Mouse (Mus musculus) B cell, adult 2 months (primary cell): Measurements from ENCODE around the gene Adamts17.

Experiments used
- DNase-seq, 2 experiments: peaks; one replicate each; pipeline ENCODE4 v3.0.0; 2022

Adamts17 gene

GRCm38 (mm10) chr7:66935041-66935440 is 95.5 kb downstream of the Adamts17 start:
- no peak for DNase-seq

- no peak for DNase-seq
These were observed 96.7 kb downstream of the Adamts17 start for GRCm38 (mm10) chr7:66936042-66936755.

GRCm38 (mm10) chr7:66936911-66937310 is 97.4 kb downstream of the Adamts17 start:
- no peak for DNase-seq

- no peak for DNase-seq
These were observed 99.7 kb downstream of the Adamts17 start for GRCm38 (mm10) chr7:66938988-66939783.

- DNase-seq = no peak
These were observed 101.2 kb downstream of the Adamts17 start for GRCm38 (mm10) chr7:66940761-66941160.

- no peak for DNase-seq
These were observed 109.5 kb downstream of the Adamts17 start for GRCm38 (mm10) chr7:66949006-66949405.

GRCm38 (mm10) chr7:66952921-66953320 is 113.4 kb downstream of the Adamts17 start:
- DNase-seq = no peak

- DNase-seq = no peak
These were observed 114.5 kb downstream of the Adamts17 start for GRCm38 (mm10) chr7:66954073-66954472.

GRCm38 (mm10) chr7:66954723-66955122 is 115.2 kb downstream of the Adamts17 start:
- no peak for DNase-seq

GRCm38 (mm10) chr7:66955455-66955919 is 116.0 kb downstream of the Adamts17 start:
- DNase-seq = no peak

- no peak for DNase-seq
These were observed 116.4 kb downstream of the Adamts17 start for GRCm38 (mm10) chr7:66955978-66956377.

GRCm38 (mm10) chr7:66957764-66958163 is 118.2 kb downstream of the Adamts17 start:
- no peak for DNase-seq

- DNase-seq = no peak
These were observed 120.9 kb downstream of the Adamts17 start for GRCm38 (mm10) chr7:66960246-66961033.

- DNase-seq = no peak
These were observed 123.2 kb downstream of the Adamts17 start for GRCm38 (mm10) chr7:66962736-66963135.

- DNase-seq = no peak
These were observed 124.0 kb downstream of the Adamts17 start for GRCm38 (mm10) chr7:66963541-66963940.

- no peak for DNase-seq
These were observed 127.1 kb downstream of the Adamts17 start for GRCm38 (mm10) chr7:66966541-66967205.

- no peak for DNase-seq
These were observed 127.8 kb downstream of the Adamts17 start for GRCm38 (mm10) chr7:66967206-66967919.

- no peak for DNase-seq
These were observed 129.1 kb downstream of the Adamts17 start for GRCm38 (mm10) chr7:66968661-66969060.

- DNase-seq = no peak
These were observed 129.7 kb downstream of the Adamts17 start for GRCm38 (mm10) chr7:66969199-66969598.

- no peak for DNase-seq
These were observed 130.7 kb downstream of the Adamts17 start for GRCm38 (mm10) chr7:66970235-66970634.

GRCm38 (mm10) chr7:66970974-66971373 is 131.4 kb downstream of the Adamts17 start:
- DNase-seq = no peak

- DNase-seq = no peak
These were observed 135.3 kb downstream of the Adamts17 start for GRCm38 (mm10) chr7:66974859-66975258.
